Mouse (Mus musculus) colon, adult 2 months (tissue): Measurements from ENCODE around the gene Krtap19-9b. TPM values are rescaled to one million over a fixed set of nuclear protein-coding genes. Genes with fewer than 3 reads are reported as not detected.

Source experiments
- polyA plus RNA-seq: library from polyadenylated mRNA; depleted of rRNA; stranded (reverse); fragments of >200 nt; gene quantifications from 2 replicates; pipeline ENCODE4 v1.2.3, GENCODE M21; 2012; rRNA removed

The Krtap19-9b gene
- polyA plus RNA-seq, result not detected in 2 replicates

DNA sequence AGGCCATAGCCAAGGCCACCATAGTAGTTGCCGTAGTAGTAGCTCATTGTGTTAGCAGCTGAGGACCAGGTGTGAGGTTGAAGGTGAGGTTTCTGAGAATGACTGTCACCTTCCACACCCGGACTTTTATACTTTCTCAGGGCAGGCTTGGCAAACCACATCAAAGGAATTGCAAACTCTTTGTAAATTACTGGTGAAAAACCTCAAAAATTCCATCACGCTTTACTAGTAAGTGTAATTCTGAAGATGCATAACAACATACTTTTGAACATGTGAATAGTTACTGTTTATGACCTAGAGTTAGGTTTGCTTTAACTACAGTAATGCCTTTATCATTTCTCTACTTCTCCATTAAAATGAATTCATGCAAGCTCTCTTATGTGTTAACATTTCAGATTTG, at the start of gene Krtap19-9b:
Gene Krtap19-9b, minus strand, starts transcription at position 101 of the 400 bp plus-strand sequence.

DNA sequence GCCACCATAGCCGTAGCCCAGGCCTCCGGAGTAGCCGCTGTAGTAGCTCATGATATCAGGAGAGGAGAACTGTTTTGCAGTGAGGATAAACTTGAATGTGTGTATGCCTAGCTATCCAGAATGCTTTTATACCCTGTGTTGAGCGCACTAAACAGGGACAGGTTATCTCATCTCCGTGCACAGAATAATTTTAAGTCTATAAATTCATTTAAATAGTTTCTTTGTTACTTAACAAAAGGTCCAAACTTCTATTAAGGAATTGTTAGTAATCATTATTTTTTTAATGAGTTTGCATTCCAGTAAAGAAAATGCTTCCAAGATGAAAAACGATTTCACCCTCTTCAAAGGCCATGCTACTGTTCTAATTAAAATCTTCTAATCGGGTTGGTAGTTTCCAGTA, 30.7 kb upstream of the Krtap19-9b start, which contains the start of gene Krtap16-3:
Gene Krtap16-3, minus strand, starts transcription at position 101 of the 400 bp plus-strand sequence.

DNA sequence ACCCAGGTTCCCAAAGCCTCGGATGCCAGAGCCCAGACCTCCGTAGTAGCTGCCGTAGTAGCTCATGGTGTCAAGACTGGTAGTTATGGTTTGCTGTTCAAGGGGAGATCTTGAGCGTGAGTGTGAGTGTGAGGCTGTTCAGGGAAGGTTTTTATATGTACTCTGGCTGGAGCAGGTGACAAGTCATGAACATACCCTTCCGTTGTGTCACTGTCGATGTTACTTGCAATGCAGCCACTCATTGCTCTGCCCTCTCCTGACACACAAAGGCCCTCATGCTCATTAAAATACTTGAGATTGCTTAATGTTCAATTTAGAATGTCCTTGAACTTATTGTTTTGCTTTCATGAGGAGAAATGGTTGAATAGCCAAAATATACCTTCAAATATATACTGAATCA, 35.7 kb downstream of the Krtap19-9b start, which contains the start of gene Krtap19-5:
Gene Krtap19-5, minus strand, starts transcription at position 101 of the 400 bp plus-strand sequence.

DNA sequence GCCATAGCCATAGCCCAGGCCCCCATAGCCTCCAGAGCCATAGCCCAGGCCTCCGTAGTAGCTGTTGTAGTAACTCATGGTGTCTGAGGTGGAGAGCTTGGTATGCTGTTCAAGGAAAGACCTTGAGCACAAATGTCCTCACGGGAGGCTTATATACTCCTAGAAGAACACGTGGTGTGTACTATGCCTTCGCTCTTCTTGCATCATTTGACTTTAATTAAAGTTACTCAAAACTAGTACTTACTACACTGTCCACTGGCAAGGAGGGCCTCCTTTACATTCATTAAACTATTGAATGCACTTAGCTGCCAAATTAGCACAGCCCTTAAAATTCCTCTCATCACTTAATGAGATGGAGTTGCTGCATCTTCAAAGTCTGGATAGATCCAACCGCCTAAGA, 47.1 kb downstream of the Krtap19-9b start, which contains the start of gene Krtap19-4:
Gene Krtap19-4, minus strand, starts transcription at position 101 of the 400 bp plus-strand sequence.

Other genes starting within 250 kb of the Krtap19-9b start
- not detected in 2 replicates for gene 2310061N02Rik, start 224.3 kb downstream of the Krtap19-9b start, polyA plus RNA-seq
- gene Krtap13-1, start 203.4 kb downstream of the Krtap19-9b start, polyA plus RNA-seq, result not detected in 2 replicates
- 1.9 and 2.4 TPM in 2 replicates for gene Krtap13, start 180.6 kb downstream of the Krtap19-9b start, polyA plus RNA-seq
- 0.29 and 1.1 TPM in 2 replicates for gene 2310034C09Rik, start 173.4 kb downstream of the Krtap19-9b start, polyA plus RNA-seq
- gene 2310057N15Rik, start 158.1 kb downstream of the Krtap19-9b start, polyA plus RNA-seq, result not detected in 2 replicates
- gene Gm5965, start 154.4 kb downstream of the Krtap19-9b start, polyA plus RNA-seq, result not detected in 2 replicates
- gene Gm20741, start 120.0 kb downstream of the Krtap19-9b start, polyA plus RNA-seq, result not detected in 2 replicates
- not detected in 2 replicates for gene Krtap15, start 112.0 kb downstream of the Krtap19-9b start, polyA plus RNA-seq
- gene Krtap14, start 106.1 kb downstream of the Krtap19-9b start, polyA plus RNA-seq, result not detected in 2 replicates
- not detected in 2 replicates for gene Krtap19-1, start 62.9 kb downstream of the Krtap19-9b start, polyA plus RNA-seq
- not detected in 2 replicates for gene Krtap19-2, start 58.0 kb downstream of the Krtap19-9b start, polyA plus RNA-seq
- gene Krtap19-3, start 54.2 kb downstream of the Krtap19-9b start, polyA plus RNA-seq, result not detected in 2 replicates
- gene Krtap19-4, start 47.2 kb downstream of the Krtap19-9b start, polyA plus RNA-seq, result not detected in 2 replicates
- gene Krtap19-5, start 35.8 kb downstream of the Krtap19-9b start, polyA plus RNA-seq, result not detected in 2 replicates
- not detected in 2 replicates for gene Krtap16-3, start 30.6 kb upstream of the Krtap19-9b start, polyA plus RNA-seq
- gene Krtap22-2, start 78.5 kb upstream of the Krtap19-9b start, polyA plus RNA-seq, result not detected in 2 replicates
- gene Gm10229, start 83.0 kb upstream of the Krtap19-9b start, polyA plus RNA-seq, result not detected in 2 replicates
- not detected in 2 replicates for gene Krtap6-1, start 99.4 kb upstream of the Krtap19-9b start, polyA plus RNA-seq
- not detected in 2 replicates for gene Gm10228, start 109.2 kb upstream of the Krtap19-9b start, polyA plus RNA-seq
- not detected in 2 replicates for gene Krtap6-5, start 115.6 kb upstream of the Krtap19-9b start, polyA plus RNA-seq
- gene 1110025L11Rik, start 131.7 kb upstream of the Krtap19-9b start, polyA plus RNA-seq, result not detected in 2 replicates
- not detected in 2 replicates for gene Krtap6-3, start 151.8 kb upstream of the Krtap19-9b start, polyA plus RNA-seq
- not detected in 2 replicates for gene Gm6358, start 208.6 kb upstream of the Krtap19-9b start, polyA plus RNA-seq
- not detected in 2 replicates for gene Gm10061, start 218.8 kb upstream of the Krtap19-9b start, polyA plus RNA-seq
- not detected in 2 replicates for gene Gm9789, start 225.7 kb upstream of the Krtap19-9b start, polyA plus RNA-seq
- gene Gm7735, start 237.2 kb upstream of the Krtap19-9b start, polyA plus RNA-seq, result not detected in 2 replicates
- not detected in 2 replicates for gene 1110057P08Rik, start 242.5 kb upstream of the Krtap19-9b start, polyA plus RNA-seq